Mouse (Mus musculus): ENCODE results near the gene Spats2l.
A peak's percentile ranks its signal among the peaks of the same experiment; 100 is the strongest.

Gene Spats2l

GRCm38 (mm10) chr1:57774001-57774667, at the start of gene Spats2l:
Gene Spats2l (plus strand): TSS chr1:57774162.
- DNase-seq, result peak; percentile 48 to 51

- no peak for DNase-seq
Measured at GRCm38 (mm10) chr1:57725268-57725667, 48.7 kb upstream of the Spats2l start.

GRCm38 (mm10) chr1:57735877-57736276, 38.1 kb upstream of the Spats2l start:
- no peak for DNase-seq

GRCm38 (mm10) chr1:57741740-57742139, 32.2 kb upstream of the Spats2l start:
- DNase-seq, result peak; percentile 28 to 38

- no peak for DNase-seq
Measured at GRCm38 (mm10) chr1:57742266-57742665, 31.7 kb upstream of the Spats2l start.

- DNase-seq, result peak; percentile 19 to 30
Measured at GRCm38 (mm10) chr1:57751781-57752180, 22.2 kb upstream of the Spats2l start.

- DNase-seq, result no peak
Measured at GRCm38 (mm10) chr1:57766396-57766795, 7.6 kb upstream of the Spats2l start.

- DNase-seq, result no peak
Measured at GRCm38 (mm10) chr1:57773326-57773725, 636 bp upstream of the Spats2l start.

- peak; percentile 70 to 78 for DNase-seq
Measured at GRCm38 (mm10) chr1:57774668-57775495, 920 bp downstream of the Spats2l start.

- no peak for DNase-seq
Measured at GRCm38 (mm10) chr1:57775496-57775790, 1.5 kb downstream of the Spats2l start.

- DNase-seq, result no peak
Measured at GRCm38 (mm10) chr1:57776671-57777281, 2.8 kb downstream of the Spats2l start.

GRCm38 (mm10) chr1:57784300-57784699, 10.3 kb downstream of the Spats2l start:
- DNase-seq, result no peak

GRCm38 (mm10) chr1:57789831-57790230, 15.9 kb downstream of the Spats2l start:
- no peak for DNase-seq

- DNase-seq, result no peak
Measured at GRCm38 (mm10) chr1:57792212-57792611, 18.2 kb downstream of the Spats2l start.

GRCm38 (mm10) chr1:57795838-57796237, 21.9 kb downstream of the Spats2l start:
- no peak for DNase-seq

- no peak for DNase-seq
Measured at GRCm38 (mm10) chr1:57799398-57799797, 25.4 kb downstream of the Spats2l start.

GRCm38 (mm10) chr1:57800846-57801245, 26.9 kb downstream of the Spats2l start:
- DNase-seq, result peak in 1 of 2 experiments; percentile 16

GRCm38 (mm10) chr1:57806126-57806525, 32.2 kb downstream of the Spats2l start:
- DNase-seq, result no peak

- no peak for DNase-seq
Measured at GRCm38 (mm10) chr1:57807882-57808281, 33.9 kb downstream of the Spats2l start.

- no peak for DNase-seq
Measured at GRCm38 (mm10) chr1:57810221-57810620, 36.3 kb downstream of the Spats2l start.

GRCm38 (mm10) chr1:57817103-57817502, 43.1 kb downstream of the Spats2l start:
- DNase-seq, result no peak

- no peak for DNase-seq
Measured at GRCm38 (mm10) chr1:57820428-57820997, 46.6 kb downstream of the Spats2l start.

GRCm38 (mm10) chr1:57824966-57825759, 51.2 kb downstream of the Spats2l start:
- DNase-seq, result peak; percentile 12 to 15

All from cerebellum, postnatal 10 days (tissue).